Mouse (Mus musculus): ENCODE results near the gene Gtf2h1.
"Not testable (repeated sequence)": the region's sequence is repeated elsewhere in the genome, so short reads cannot be mapped to it uniquely, and the experiment has no call there.

Gtf2h1 gene

DNA sequence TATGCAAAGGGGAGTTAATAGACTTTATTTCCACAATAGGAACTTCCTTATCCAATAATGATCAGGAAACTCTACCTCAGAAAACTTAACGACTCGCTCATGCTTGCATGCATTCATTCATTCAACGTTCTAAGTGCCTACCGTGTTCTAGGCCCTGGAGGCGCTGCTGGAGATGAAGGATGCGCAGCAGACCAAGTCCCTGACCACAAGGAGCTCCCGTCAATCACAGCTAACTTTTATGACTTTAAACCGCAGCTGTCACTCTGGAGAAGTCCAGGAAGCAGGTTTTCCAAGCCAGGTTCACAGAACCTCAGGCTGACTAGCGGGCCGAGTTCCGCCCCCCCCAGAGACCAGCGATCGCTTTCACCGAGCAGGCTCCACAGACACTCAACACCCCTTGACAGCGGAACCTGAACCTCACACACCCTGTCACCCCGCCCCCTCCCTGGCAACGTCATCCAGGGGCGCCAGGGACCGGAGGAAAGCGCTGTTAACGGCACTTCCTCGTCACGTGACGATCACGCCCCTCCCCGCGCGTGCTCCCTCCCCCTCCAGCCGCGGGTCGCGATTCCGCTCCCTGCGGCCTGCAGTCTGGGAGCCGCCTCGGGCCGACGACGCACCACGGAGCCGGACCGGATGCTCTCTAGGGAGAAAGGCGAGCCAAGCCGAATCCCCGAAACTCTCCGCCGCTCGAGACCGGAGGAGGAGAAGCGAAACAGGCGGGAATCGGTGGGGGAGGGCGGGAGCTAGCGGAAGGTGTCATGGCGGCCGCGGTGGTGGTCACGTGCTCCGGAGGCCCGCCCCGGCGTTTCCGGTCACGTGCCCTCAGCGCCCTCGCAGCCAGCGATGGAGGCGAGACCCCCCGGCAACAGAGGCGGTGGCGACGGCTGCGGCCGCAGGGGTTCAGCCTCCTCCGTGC lies at the start of gene Gtf2h1, which contains the start of gene Hps5:
Gene Gtf2h1, plus strand, starts transcription at position 817 of the 919 bp plus-strand sequence.
Gene Hps5, minus strand, starts transcription at position 778 of the 919 bp plus-strand sequence.
- peak; percentile 100 for DNase-seq (ENCODE audit: inconsistent ontology term)

DNA sequence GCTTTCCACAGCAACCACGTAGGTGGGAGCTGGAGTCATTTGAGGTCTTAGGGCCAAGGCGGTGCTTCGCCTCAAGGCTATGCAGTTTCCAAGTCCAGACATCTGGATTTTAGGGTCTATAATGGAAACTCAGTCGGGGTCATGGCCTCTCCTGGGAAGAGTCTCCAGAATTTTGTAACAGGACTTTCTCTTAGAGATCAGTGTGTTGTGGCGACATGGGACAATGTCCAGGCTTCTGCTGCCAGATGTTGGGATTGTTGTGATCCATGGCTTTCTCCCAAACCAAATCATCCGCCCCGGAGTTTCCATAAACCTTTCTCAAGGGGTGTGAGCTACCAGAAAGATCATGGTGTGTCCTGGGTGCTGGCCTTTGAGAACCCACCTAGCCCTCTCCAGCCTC lies 49.5 kb upstream of the Gtf2h1 start:
- no peak for DNase-seq (ENCODE audit: inconsistent ontology term)

DNA sequence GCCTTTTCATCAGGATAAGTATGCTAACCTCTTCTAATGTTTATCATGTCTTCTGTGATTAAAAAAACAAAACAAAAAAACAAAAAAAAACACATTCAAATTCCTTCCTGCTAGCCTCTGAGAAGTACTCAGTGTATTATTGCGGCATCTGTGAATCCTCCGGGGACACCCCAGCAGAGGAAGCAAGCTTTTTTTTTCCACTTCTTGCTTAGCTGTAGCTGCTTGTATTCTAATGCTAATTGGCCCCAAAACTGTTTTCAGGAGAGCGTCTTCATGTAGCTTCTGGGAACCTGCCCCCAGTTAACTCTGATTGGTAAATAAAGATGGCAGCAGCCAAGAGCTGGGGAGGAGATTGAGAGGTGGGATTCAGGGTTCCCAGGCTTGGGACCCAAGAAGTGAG lies 47.4 kb upstream of the Gtf2h1 start:
- no peak for DNase-seq (ENCODE audit: inconsistent ontology term)

DNA sequence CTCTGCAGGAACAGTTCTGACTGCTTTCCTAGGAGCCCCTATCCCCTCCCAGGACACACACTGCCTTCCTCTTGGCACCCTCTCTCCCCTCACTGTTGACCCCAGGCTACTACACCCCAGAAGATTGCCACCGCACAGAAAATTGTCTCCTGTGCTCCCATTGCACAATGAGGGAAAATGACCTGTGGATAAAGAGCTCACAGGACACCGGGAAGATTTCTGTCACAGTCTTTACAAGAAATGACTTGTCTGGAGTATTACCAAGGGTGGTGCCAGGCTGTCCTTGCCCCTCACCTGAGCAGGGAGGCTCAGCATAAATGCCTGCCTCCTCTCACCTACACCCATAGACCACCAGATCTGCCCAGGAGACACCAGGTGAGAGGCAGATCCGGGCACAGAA lies 44.4 kb upstream of the Gtf2h1 start, which contains the start of gene Saa2:
Gene Saa2, plus strand, starts transcription at position 301 of the 400 bp plus-strand sequence.
- no peak for DNase-seq (ENCODE audit: inconsistent ontology term)

DNA sequence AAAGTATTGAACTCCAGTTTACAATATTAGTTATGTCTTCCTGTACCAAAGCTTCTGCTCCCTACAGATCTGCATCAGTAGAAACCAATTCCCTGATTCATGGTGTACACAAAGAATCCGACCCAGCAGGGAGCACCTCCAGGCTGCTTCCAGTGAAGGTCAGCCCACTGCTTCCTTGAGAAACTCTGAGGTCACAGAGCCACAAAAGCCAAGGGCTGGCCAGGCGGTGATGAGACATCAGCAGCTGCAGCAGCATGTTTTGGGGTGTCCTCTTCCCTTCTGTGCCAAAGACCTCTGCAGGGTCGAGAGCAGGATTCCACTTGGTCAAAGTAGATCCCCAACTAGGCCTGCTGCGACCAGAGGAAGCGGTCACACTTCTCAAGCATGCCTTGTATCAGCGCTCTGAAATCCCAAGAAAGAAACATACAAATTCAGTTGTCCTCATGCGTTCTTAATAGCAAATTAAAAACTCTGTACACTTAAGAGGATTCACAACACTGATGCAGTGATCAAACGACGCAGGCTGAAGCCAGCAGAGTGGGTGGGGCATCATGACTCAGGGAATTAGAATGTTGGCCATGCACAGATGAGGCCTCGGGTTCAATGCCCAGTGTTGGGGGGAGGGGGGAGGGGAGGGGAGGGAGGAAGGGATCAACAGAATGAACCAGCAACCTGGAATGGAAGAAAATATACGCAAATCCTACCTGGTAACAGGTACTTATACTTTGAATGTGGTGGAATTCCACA lies 34.7 kb upstream of the Gtf2h1 start:
- peak; percentile 70 for DNase-seq (ENCODE audit: inconsistent ontology term)

DNA sequence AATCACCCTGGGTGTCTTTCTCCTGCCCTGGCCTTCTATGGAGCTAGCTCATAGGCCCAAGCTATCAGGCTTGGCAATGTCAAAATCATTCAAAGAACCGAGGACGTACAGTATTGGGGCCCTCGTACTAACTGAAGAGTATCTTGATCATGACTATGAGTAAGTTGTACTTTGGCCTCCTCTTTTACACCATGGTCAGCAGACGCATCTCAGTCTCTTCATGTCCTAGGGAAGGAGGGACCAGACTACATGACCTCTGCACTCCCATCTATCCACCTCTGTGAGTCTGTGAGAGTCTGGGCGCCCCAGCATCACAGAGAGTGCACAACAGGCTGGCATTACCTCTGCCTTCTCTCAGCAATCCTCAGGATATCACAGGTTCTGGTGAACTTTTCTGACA lies 33.3 kb upstream of the Gtf2h1 start:
- no peak for DNase-seq (ENCODE audit: inconsistent ontology term)

DNA sequence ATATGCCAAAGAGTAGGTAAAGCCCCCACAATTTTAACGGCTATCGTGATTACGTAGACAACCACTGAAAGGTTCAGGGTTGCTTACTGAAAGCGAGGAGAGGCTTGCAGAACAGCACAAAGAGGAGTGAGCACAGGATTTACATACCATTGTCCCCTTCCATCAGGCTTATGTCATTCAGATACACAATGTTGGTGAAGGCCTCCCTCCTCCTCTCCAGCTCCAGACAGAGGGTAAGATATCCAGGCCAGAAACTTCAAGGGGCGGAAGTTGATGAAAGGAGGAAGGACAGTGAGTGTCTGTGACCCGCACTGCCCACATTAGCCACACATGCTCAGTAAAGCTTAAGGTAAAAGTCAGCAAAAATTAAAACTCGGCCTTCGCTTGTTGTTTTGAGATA lies 31.2 kb upstream of the Gtf2h1 start:
- no peak for DNase-seq (ENCODE audit: inconsistent ontology term)

DNA sequence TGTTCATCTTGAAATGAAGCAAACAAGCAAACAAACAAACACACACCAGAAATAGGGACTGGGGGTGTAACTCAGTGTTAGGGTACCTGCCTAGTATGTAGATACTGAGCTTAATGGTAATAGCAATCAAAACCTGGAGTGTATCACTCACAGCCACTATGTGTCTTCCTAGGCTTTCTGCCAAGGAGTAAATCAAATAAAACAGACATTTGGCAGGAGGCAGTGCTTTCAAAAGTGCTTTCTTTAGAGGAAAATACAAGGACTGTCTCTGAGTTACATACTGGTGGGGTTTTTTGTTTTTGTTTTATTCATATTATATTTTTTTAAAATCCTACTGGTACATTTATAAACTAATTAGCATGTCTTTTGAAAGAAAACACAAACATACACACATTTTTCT lies 28.5 kb upstream of the Gtf2h1 start:
- no peak for DNase-seq (ENCODE audit: inconsistent ontology term)

DNA sequence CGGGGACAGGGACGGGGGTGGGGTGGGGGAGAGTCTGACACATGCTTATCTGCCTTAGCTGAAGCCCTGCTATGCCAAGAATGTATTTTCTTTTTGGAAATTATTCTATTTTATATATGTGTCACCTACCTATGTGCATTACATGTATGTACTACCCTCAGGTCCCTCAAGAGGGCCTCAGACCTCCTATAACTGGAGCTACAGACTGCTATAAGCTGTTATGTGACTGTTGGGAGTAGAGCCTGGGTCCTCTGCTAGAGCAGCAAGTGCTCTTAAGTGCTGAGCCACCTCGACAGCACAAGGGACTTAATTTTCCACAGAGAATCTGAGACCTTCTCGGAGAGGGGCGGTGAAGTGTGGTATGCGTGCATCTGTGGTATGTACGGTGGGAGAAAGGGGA lies 27.5 kb upstream of the Gtf2h1 start:
- no peak for DNase-seq (ENCODE audit: inconsistent ontology term)

DNA sequence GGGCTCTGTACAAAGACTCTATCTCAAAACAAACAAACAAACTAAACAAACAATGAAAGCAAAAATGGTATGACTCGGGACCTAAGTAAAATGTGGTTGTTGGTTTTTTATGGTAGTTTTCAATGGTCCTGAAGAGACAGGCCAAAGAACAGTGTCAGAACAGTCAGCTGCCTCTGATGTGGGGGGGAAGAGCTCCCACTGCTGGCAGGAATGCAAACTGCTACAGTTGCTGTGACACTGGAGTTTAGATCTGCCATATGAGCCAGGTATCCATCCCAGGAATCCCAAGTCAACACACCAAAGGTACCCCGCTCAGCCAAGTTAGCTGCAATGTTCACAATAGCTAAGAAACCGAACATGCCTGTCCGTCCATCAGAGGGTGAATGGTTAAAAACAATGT lies 25.2 kb upstream of the Gtf2h1 start:
- peak; percentile 66 for DNase-seq (ENCODE audit: inconsistent ontology term)

DNA sequence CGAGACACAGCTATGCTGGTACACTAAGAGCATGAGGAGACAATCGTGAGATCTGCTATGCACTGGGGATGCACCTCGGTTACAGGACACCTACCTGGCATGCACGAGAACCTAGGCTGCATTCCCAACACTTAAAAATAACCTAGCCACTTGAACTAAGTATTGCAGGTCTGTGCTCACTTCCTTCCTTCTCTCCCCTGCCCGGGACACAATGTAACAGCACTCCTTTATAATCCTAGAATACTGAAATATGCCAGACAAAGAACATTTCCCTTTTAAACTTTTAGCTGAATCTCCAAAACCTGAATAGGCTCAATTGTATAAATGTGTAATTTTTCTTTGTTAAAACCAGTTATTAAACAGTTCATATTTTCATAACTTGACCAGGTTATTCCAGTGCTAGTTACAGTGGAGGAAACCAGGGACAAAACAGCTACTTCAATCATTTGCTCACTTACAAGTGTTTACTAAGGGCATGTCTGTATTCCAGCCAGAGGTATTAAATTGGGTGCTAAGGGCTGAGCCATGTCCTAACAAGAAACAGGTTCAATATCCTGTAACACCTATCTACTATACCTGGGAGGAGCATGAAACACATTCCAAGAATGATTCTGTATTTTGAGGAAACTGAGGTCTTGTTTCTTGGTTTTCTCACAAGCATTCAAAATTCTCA lies 6.6 kb upstream of the Gtf2h1 start:
- no peak for DNase-seq (ENCODE audit: inconsistent ontology term)

DNA sequence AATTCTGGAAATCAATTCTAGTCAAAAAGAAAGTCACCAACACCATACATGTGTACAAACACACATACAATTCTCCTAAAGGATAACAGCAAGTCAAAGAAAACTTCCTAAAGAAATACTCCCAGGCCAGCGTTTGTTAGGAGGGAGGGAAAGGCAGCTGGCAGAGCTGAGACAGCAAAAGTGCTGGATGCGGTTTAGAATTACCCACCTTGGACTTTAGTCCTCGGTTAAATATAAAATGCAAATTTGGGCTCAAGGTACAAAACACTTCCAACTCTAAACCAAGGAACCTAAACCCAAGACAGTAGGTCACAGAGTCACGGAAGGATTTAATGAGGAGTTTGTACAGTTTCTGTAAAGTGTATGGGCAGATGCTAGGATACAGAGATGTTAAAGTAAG lies 2.0 kb upstream of the Gtf2h1 start:
- no peak for DNase-seq (ENCODE audit: inconsistent ontology term)

DNA sequence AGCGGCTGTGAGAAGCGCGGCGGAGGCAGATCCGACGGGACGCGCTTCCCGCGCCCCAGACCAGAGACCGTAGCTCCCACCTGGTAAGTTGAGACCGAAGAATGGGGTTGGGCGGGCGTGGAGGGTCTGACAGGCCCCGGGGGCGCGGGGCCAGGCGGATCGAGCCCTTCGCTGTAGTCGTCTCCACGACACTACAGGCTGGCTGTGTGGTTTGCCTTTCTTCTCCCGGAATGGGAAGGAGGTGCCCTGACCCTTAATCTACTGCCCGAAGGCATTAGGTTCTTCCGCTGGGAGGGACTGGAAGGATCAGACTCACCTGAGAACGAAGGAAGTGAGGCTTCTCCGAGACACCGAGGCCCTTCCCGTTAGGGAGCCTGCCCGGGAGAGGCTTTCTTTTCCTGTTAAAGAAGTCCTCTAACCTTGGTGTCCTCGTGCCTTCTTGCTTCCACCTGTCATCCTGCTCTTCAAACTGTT lies 340 bp downstream of the Gtf2h1 start:
- no peak for DNase-seq (ENCODE audit: inconsistent ontology term)

DNA sequence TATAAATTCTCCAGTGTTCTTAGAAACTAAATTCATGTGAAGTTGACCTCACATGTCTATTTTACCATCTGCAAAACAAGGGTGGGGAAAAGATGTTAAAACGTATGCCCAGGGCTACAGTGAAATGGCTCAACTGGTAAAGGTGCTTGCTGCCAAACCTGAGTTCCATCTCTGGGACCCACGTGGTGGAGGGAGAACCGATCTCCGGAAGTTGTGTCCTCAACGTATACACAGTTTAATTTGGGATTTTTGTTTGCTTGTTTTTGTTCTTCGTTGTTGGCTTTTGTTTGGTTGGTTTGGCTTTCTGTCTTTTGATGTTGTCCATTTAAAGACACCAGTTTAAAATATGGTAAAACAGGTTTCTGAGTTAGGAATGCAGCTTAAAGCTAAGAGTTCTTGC lies 876 bp downstream of the Gtf2h1 start:
- DNase-seq (ENCODE audit: inconsistent ontology term): no peak

DNA sequence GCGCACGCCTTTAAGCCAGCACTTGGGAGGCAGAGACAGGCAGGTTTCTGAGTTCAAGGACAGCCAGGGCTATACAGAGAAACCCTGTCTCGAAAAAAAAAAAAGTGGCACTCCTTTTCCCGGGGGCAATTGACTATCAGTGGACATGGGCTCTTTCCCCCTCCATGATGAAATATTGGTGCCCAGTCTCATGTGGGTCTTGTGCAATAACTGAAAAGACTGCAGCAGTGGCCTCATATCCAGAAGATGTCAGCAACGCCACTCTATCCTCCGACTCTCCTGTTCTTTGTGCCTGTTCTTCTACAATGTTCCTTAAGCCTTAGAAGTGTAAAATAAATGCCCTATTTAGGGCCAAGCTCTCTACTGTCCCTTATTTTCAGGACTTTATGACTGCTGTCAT lies 14.4 kb downstream of the Gtf2h1 start:
- DNase-seq (ENCODE audit: inconsistent ontology term): no peak

DNA sequence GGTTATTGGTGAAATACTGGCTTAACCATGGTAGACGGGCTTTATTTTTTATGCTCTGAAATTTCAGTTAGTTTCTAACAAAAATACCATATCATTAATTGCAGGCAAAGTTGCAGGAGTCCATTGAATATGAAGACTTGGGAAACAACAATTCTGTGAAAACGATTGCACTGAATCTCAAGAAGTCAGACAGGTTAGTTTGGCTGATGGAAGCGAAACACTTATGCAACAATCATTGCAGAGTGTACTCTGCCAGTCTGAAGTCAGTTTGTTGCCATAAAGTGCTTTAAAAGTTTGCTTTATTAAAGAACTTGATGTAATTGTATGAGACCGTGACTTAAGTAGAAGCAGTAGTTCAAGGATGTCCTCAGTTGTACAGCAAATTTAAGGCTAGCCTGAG lies 18.1 kb downstream of the Gtf2h1 start:
- no peak for DNase-seq (ENCODE audit: inconsistent ontology term)

DNA sequence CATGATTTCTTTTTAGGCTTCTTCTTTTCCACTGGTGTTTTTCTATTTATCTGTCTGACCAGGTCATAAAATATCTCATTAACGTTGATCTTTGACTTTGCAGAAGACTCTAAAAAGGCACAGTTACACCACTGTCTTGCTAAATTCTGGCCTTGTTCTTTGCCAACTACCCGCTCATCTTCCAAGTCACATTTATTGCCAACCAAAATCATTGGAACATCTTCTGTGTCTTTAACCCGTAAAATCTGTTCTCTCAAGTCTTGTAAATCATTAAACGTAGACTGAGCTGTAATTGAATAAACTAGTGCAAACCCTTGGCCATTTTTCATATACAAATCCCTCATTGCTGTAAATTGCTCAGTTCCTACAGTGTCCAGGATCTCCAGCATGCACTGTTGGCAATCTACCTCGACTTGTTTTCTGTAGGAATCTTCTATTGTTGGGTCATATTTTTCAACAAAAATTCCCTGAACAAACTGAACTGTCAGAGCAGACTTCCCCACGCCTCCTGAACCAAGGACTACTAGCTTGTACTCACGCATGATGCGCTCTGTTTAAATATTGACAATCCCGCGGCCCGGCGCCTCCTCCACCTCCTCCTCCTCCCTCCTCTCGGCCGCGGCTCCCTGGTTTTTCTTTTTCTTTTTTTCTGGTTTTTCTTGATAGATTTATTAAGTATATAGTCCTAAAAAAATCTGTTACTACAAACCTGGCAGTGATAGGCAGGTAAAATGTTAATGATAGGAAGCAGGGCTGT lies 25.2 kb downstream of the Gtf2h1 start:
- not testable (repeated sequence) for DNase-seq (ENCODE audit: inconsistent ontology term)

DNA sequence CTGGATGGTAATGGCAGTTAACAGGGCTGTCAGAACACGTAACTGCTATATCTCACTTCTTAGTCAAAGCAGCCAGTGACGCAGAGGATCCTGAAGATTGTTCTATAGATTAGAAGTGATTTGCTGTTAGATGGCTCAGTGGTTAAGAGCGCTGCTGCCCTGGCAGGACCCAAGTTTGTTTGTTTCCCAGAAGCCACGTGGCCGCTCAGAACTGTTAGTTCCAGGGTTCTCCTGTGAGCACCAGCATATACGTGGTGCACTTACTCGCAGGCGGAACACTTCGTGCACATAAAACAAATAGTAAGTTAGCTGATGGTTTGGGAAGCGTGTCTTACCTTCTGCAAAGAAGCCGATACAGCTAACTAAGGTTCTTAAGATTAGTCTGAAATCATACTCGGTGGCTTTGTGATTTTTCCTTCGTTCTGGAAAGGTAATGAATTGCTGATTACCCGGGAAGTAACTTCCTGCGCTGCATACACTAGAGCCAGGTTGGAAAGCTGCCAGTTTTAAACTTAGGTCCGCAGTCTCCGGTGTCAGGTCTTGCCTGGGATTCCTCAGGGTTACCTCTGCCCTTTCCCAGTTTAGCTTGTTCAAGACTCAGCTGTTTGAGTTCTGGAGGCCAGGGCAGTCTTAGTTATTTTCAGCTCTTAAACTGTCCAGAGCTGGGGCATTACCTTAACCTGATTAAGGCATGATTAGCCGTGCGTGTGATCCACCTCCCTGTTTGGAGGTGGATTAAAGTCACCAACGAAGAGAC lies 31.3 kb downstream of the Gtf2h1 start:
- DNase-seq (ENCODE audit: inconsistent ontology term): no peak

DNA sequence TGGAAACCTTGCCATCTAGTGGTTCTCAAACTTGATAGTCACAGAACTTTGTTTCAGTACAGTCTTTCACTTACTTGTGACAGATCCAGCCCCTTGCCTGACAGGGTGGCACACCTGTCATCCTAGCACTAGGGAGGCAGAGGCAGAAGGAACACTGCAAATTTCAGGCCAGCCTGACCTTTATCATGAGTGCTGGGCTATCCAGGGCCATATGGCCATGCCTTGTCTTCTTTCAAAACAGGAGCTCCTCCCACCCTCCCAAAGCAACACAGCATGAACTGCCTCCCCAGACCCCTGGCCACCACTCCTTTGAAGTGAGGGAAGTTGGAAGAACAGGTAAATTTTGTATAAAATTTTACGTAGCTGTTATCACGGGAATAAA lies 31.9 kb downstream of the Gtf2h1 start:
- DNase-seq (ENCODE audit: inconsistent ontology term): no peak

DNA sequence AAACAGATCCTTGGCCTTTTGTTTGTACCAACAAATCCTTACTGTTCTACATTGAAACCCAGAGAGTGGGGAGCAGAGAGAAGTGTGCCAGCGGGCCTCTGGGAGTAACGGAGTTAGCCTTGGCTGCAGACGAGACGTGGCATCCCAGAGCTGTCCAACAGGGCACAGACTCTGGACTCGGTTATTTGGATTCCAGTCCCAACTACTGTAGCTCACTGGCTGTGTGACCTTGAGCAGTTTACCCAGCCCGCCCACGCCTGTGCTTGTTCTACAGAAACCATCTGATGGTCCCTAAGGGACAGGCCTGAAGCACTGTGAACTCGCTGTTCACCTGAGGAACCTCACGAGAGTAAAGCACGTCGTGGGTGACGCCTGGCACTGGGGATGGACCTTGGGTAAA lies 34.0 kb downstream of the Gtf2h1 start:
- no peak for DNase-seq (ENCODE audit: inconsistent ontology term)

Data from Muller cell, postnatal 12 days (primary cell).